Mouse (Mus musculus) megakaryocyte progenitor cell, adult 5-6 weeks (primary cell): ENCODE results near the gene Grin2a. TPM values are rescaled to one million over a fixed set of nuclear protein-coding genes. Genes with fewer than 3 reads are reported as not detected.

Experiments used
- ATAC-seq: replicated peaks from 2 replicates; pipeline ENCODE4 v1.8.0; 2016; ENCODE audit warnings: mild to moderate bottlenecking, moderate TSS enrichment, inconsistent platforms; ENCODE audit not compliant: poor library complexity
- total RNA-seq, 2 experiments: library from RNA; stranded (forward) in 1 of 2; stranded (reverse) in 1 of 2; fragments of 157-497, 149-512 nt in 1 of 2; fragments of 200-1000 nt in 1 of 2; gene quantifications; 2 replicates each; pipeline versions ENCODE4 v1.2.3 to v1.2.4; 2015 to 2017

Grin2a gene
- total RNA-seq (2015) (not detected in 2 replicates), total RNA-seq (2017) (not detected in 2 replicates)

GRCm38 (mm10) chr16:9994951-9995813, at the start of gene Grin2a:
Grin2a (minus strand) TSS chr16:9995560.
- no peak for ATAC-seq

GRCm38 (mm10) chr16:10035582-10036215, 40.3 kb upstream of the Grin2a start:
- ATAC-seq = no peak

- ATAC-seq = no peak
These were observed 38.1 kb upstream of the Grin2a start for GRCm38 (mm10) chr16:10033416-10033979.

GRCm38 (mm10) chr16:10031891-10032290, 36.5 kb upstream of the Grin2a start:
- no peak for ATAC-seq

GRCm38 (mm10) chr16:10026741-10027140, 31.4 kb upstream of the Grin2a start:
- no peak for ATAC-seq

GRCm38 (mm10) chr16:10009743-10010142, 14.4 kb upstream of the Grin2a start:
- no peak for ATAC-seq

GRCm38 (mm10) chr16:10005606-10006005, 10.2 kb upstream of the Grin2a start:
- ATAC-seq = no peak

GRCm38 (mm10) chr16:10004096-10004495, 8.7 kb upstream of the Grin2a start:
- ATAC-seq = no peak

GRCm38 (mm10) chr16:10003001-10003400, 7.6 kb upstream of the Grin2a start:
- ATAC-seq = no peak

GRCm38 (mm10) chr16:10001601-10002000, 6.2 kb upstream of the Grin2a start:
- no peak for ATAC-seq

- no peak for ATAC-seq
These were observed 4.6 kb upstream of the Grin2a start for GRCm38 (mm10) chr16:9999926-10000325.

GRCm38 (mm10) chr16:9997931-9998330, 2.6 kb upstream of the Grin2a start:
- ATAC-seq = no peak

GRCm38 (mm10) chr16:9995814-9996210, 452 bp upstream of the Grin2a start:
- ATAC-seq = no peak

- no peak for ATAC-seq
These were observed 1.1 kb downstream of the Grin2a start for GRCm38 (mm10) chr16:9994041-9994950.

GRCm38 (mm10) chr16:9993255-9994040, 1.9 kb downstream of the Grin2a start:
- peak; percentile 60 for ATAC-seq

- no peak for ATAC-seq
These were observed 2.6 kb downstream of the Grin2a start for GRCm38 (mm10) chr16:9992773-9993221.

- ATAC-seq = no peak
These were observed 3.1 kb downstream of the Grin2a start for GRCm38 (mm10) chr16:9992076-9992772.

GRCm38 (mm10) chr16:9985041-9985440, 10.3 kb downstream of the Grin2a start:
- no peak for ATAC-seq

GRCm38 (mm10) chr16:9980641-9981040, 14.7 kb downstream of the Grin2a start:
- no peak for ATAC-seq
